Mouse (Mus musculus): Measurements from ENCODE around the gene Zfp687. TPM values are rescaled to one million over a fixed set of nuclear protein-coding genes. Genes with fewer than 3 reads are reported as not detected.

The Zfp687 gene
- polyA plus RNA-seq, 2 experiments, result 18.8 to 26.8 TPM

- ATAC-seq (ENCODE audit: low FRiP score, low read depth) (peak; percentile 95), DNase-seq (ENCODE audit: low spot score) (peak; percentile 96)
- 0 out of 2 replicates have a peak, but pooled peaks have one; percentile 22 for TF ChIP-seq POLR2A (IDR thresholded peaks at IDR 0.05; ENCODE audit: borderline replicate concordance, extremely low read depth, insufficient read depth, insufficient read length)
- Histone ChIP-seq H3K36me3 (ENCODE audit: control insufficient read depth, insufficient read depth, low read length) (peaks cover 9% of the 10 kb centered on the region), H3K9ac (ENCODE audit: low read depth, low read length, severe bottlenecking) (peak within 1 kb of the TSS; percentile 90), H3K4me3 (replicated peaks; ENCODE audit: low read length) (peak within 1 kb of the TSS; percentile 93), H3K4me1 (ENCODE audit: control insufficient read depth, insufficient read depth, low read length) (peaks cover 11% of the 10 kb centered on the region), H3K27me3 (ENCODE audit: control insufficient read depth, insufficient read depth, low read length) (no peaks in the 10 kb centered on the region), H3K9me3 (ENCODE audit: control insufficient read depth, low read length) (no peaks in the 10 kb centered on the region), H3K27ac (replicated peaks; ENCODE audit: low read depth, low read length) (peak within 1 kb of the TSS; percentile 89), H3K4me2 (replicated peaks; ENCODE audit: low read depth, low read length, severe bottlenecking) (peak within 1 kb of the TSS; percentile 76)
- under 1% methylated on average over 48 of the region's 57 CpGs for WGBS
Observed at GRCm38 (mm10) chr3:94974528-94975422, 40.5 kb downstream of the Zfp687 start, which contains the start of gene Pi4kb. TSS of gene Pi4kb (plus strand) at chr3:94974731.

GRCm38 (mm10) chr3:94974026-94974527 is 41.2 kb downstream of the Zfp687 start:
- Histone ChIP-seq H3K36me3 (ENCODE audit: control insufficient read depth, insufficient read depth, low read length) (peaks cover 9% of the 10 kb centered on the region), H3K27ac (replicated peaks; ENCODE audit: low read depth, low read length) (no peak overlapping the region), H3K4me2 (replicated peaks; ENCODE audit: low read depth, low read length, severe bottlenecking) (peak overlapping the region; percentile 76), H3K9ac (ENCODE audit: low read depth, low read length, severe bottlenecking) (peak overlapping the region; percentile 90), H3K9me3 (ENCODE audit: control insufficient read depth, low read length) (no peaks in the 10 kb centered on the region), H3K4me1 (ENCODE audit: control insufficient read depth, insufficient read depth, low read length) (peaks cover 11% of the 10 kb centered on the region), H3K27me3 (ENCODE audit: control insufficient read depth, insufficient read depth, low read length) (no peaks in the 10 kb centered on the region), H3K4me3 (replicated peaks; ENCODE audit: low read length) (peak overlapping the region; percentile 93)
- ATAC-seq (ENCODE audit: low FRiP score, low read depth), result no peak
- 20% methylated on average over 9 of the region's 9 CpGs for whole genome bisulfite sequencing
- DNase-seq (ENCODE audit: low spot score), result no peak
- no peak for TF ChIP-seq POLR2A (IDR thresholded peaks at IDR 0.05; ENCODE audit: borderline replicate concordance, extremely low read depth, insufficient read depth, insufficient read length)

GRCm38 (mm10) chr3:94973620-94974019 is 41.6 kb downstream of the Zfp687 start:
- no peak for ATAC-seq (ENCODE audit: low FRiP score, low read depth)
- no peaks in the 10 kb centered on the region for H3K9me3 ChIP-seq (ENCODE audit: control insufficient read depth, low read length)
- H3K4me3 ChIP-seq (replicated peaks; ENCODE audit: low read length), result peak overlapping the region; percentile 93; the same call in 1 of the 2 replicates
- TF ChIP-seq POLR2A (IDR thresholded peaks at IDR 0.05; ENCODE audit: borderline replicate concordance, extremely low read depth, insufficient read depth, insufficient read length), result no peak
- no peak for DNase-seq (ENCODE audit: low spot score)
- peaks cover 11% of the 10 kb centered on the region for H3K4me1 ChIP-seq (ENCODE audit: control insufficient read depth, insufficient read depth, low read length)
- no peaks in the 10 kb centered on the region for H3K27me3 ChIP-seq (ENCODE audit: control insufficient read depth, insufficient read depth, low read length)
- H3K36me3 ChIP-seq (ENCODE audit: control insufficient read depth, insufficient read depth, low read length), result peaks cover 9% of the 10 kb centered on the region
- 91% methylated on average over 5 of the region's 5 CpGs for WGBS
- no peak overlapping the region for H3K9ac ChIP-seq (ENCODE audit: low read depth, low read length, severe bottlenecking)
- H3K27ac ChIP-seq (replicated peaks; ENCODE audit: low read depth, low read length), result no peak overlapping the region
- peak overlapping the region; percentile 76; the same call in 1 of the 2 replicates for H3K4me2 ChIP-seq (replicated peaks; ENCODE audit: low read depth, low read length, severe bottlenecking)

- H3K9me3 ChIP-seq (ENCODE audit: control insufficient read depth, low read length), result no peaks in the 10 kb centered on the region
- H3K36me3 ChIP-seq (ENCODE audit: control insufficient read depth, insufficient read depth, low read length), result peaks cover 8% of the 10 kb centered on the region
- H3K9ac ChIP-seq (ENCODE audit: low read depth, low read length, severe bottlenecking), result no peak overlapping the region
- no peak for DNase-seq (ENCODE audit: low spot score)
- H3K27me3 ChIP-seq (ENCODE audit: control insufficient read depth, insufficient read depth, low read length), result no peaks in the 10 kb centered on the region
- no peak for ATAC-seq (ENCODE audit: low FRiP score, low read depth)
- H3K27ac ChIP-seq (replicated peaks; ENCODE audit: low read depth, low read length), result no peak overlapping the region
- no peak for TF ChIP-seq POLR2A (IDR thresholded peaks at IDR 0.05; ENCODE audit: borderline replicate concordance, extremely low read depth, insufficient read depth, insufficient read length)
- WGBS, result 85% methylated on average over 3 of the region's 3 CpGs
- no peak overlapping the region for H3K4me2 ChIP-seq (replicated peaks; ENCODE audit: low read depth, low read length, severe bottlenecking)
- H3K4me1 ChIP-seq (ENCODE audit: control insufficient read depth, insufficient read depth, low read length), result peaks cover 11% of the 10 kb centered on the region
- no peak overlapping the region for H3K4me3 ChIP-seq (replicated peaks; ENCODE audit: low read length)
Observed at GRCm38 (mm10) chr3:94972552-94972951, 42.7 kb downstream of the Zfp687 start.

- Histone ChIP-seq H3K36me3 (ENCODE audit: control insufficient read depth, insufficient read depth, low read length) (no peaks in the 10 kb centered on the region), H3K9me3 (ENCODE audit: control insufficient read depth, low read length) (no peaks in the 10 kb centered on the region), H3K27ac (replicated peaks; ENCODE audit: low read depth, low read length) (no peak overlapping the region), H3K4me3 (replicated peaks; ENCODE audit: low read length) (no peak overlapping the region), H3K4me1 (ENCODE audit: control insufficient read depth, insufficient read depth, low read length) (no peaks in the 10 kb centered on the region), H3K27me3 (ENCODE audit: control insufficient read depth, insufficient read depth, low read length) (no peaks in the 10 kb centered on the region), H3K4me2 (replicated peaks; ENCODE audit: low read depth, low read length, severe bottlenecking) (no peak overlapping the region), H3K9ac (ENCODE audit: low read depth, low read length, severe bottlenecking) (no peak overlapping the region)
- no peak for TF ChIP-seq POLR2A (IDR thresholded peaks at IDR 0.05; ENCODE audit: borderline replicate concordance, extremely low read depth, insufficient read depth, insufficient read length)
- DNase-seq (ENCODE audit: low spot score) (no peak), ATAC-seq (ENCODE audit: low FRiP score, low read depth) (no peak)
- 64% methylated on average over 1 of the region's 1 CpGs for WGBS
Observed at GRCm38 (mm10) chr3:94965878-94966277, 49.4 kb downstream of the Zfp687 start.

All from limb, embryonic 14.5 days (tissue).